Mouse (Mus musculus) lung, postnatal 0 days (tissue): ENCODE data around the gene Gm10153.

ENCODE experiments used
- CTCF ChIP-seq: IDR thresholded peaks from 2 replicates; pipeline ENCODE4 v1.5.1; 2016; ENCODE audit warnings: antibody characterized with exemption, mild to moderate bottlenecking
- EP300 ChIP-seq: IDR thresholded peaks from 2 replicates; pipeline ENCODE4 v1.6.1; 2016; ENCODE audit warnings: antibody characterized with exemption, mild to moderate bottlenecking, control low read depth

DNA sequence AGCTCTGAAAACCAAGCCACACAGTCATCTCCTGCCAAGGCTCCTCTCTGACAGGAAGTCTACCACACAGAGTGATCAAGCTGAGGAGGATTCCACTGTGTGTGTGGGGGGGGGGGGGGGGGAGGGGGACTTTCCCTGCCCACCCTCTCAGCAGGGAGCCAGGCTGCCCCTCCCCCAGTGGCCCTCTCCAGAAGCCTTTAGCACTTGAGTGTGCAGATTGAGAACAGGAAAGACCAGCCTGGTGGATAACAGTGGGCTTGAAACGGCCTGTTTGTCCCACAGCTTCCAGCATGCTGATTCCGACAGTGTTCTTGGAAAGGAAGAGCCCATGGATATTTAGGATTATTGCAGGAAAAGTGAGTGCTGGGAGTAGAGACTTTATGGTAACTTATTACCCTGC, 34.3 kb upstream of the Gm10153 start:
- no peak for TF ChIP-seq EP300
- no peak for TF ChIP-seq CTCF
